Mouse (Mus musculus): ENCODE results near the gene Lmo2. TPM values are rescaled to one million over a fixed set of nuclear protein-coding genes. Genes with fewer than 3 reads are reported as not detected.

The Lmo2 gene
- polyA plus RNA-seq, 1 experiment = 13.1 TPM

- no peaks in the 10 kb centered on the region for H3K36me3 ChIP-seq (ENCODE audit: control insufficient read depth, insufficient read depth, low read length)
- TF ChIP-seq CTCF (IDR thresholded peaks at IDR 0.05; ENCODE audit: extremely low read depth, insufficient read length, insufficient replicate concordance, low read depth, low read length) (no peak), POLR2A (IDR thresholded peaks at IDR 0.05; ENCODE audit: low read depth, low read length) (no peak)
- peak overlapping the region; percentile 47; the same call in 1 of the 2 replicates for H3K27ac ChIP-seq (ENCODE audit: insufficient read depth, low read depth, low read length)
- peaks cover 6% of the 10 kb centered on the region; the same call in 1 of the 2 replicates for H3K4me1 ChIP-seq (ENCODE audit: control insufficient read depth, insufficient read depth, insufficient read length, low read length)
- H3K27me3 ChIP-seq (ENCODE audit: control insufficient read depth, insufficient read depth, low read length) = peaks cover 26% of the 10 kb centered on the region
- 20% methylated on average over 10 of the region's 10 CpGs for WGBS
- peak overlapping the region; percentile 91 for H3K4me3 ChIP-seq (ENCODE audit: low read depth, low read length)
Measured at GRCm38 (mm10) chr2:103968919-103969436, 11.2 kb downstream of the Lmo2 start.

- peaks cover 6% of the 10 kb centered on the region; the same call in 1 of the 2 replicates for H3K4me1 ChIP-seq (ENCODE audit: control insufficient read depth, insufficient read depth, insufficient read length, low read length)
- H3K27ac ChIP-seq (ENCODE audit: insufficient read depth, low read depth, low read length) = peak overlapping the region; percentile 42
- TF ChIP-seq CTCF (IDR thresholded peaks at IDR 0.05; ENCODE audit: extremely low read depth, insufficient read length, insufficient replicate concordance, low read depth, low read length) (0 out of 2 replicates have a peak, but pooled peaks have one; percentile 18), POLR2A (IDR thresholded peaks at IDR 0.05; ENCODE audit: low read depth, low read length) (no peak)
- no peaks in the 10 kb centered on the region for H3K36me3 ChIP-seq (ENCODE audit: control insufficient read depth, insufficient read depth, low read length)
- H3K27me3 ChIP-seq (ENCODE audit: control insufficient read depth, insufficient read depth, low read length) = peaks cover 26% of the 10 kb centered on the region
- H3K4me3 ChIP-seq (ENCODE audit: low read depth, low read length) = peak overlapping the region; percentile 91
- WGBS = under 1% methylated on average over 40 of the region's 40 CpGs
Measured at GRCm38 (mm10) chr2:103969437-103970040, 11.8 kb downstream of the Lmo2 start.

DNA sequence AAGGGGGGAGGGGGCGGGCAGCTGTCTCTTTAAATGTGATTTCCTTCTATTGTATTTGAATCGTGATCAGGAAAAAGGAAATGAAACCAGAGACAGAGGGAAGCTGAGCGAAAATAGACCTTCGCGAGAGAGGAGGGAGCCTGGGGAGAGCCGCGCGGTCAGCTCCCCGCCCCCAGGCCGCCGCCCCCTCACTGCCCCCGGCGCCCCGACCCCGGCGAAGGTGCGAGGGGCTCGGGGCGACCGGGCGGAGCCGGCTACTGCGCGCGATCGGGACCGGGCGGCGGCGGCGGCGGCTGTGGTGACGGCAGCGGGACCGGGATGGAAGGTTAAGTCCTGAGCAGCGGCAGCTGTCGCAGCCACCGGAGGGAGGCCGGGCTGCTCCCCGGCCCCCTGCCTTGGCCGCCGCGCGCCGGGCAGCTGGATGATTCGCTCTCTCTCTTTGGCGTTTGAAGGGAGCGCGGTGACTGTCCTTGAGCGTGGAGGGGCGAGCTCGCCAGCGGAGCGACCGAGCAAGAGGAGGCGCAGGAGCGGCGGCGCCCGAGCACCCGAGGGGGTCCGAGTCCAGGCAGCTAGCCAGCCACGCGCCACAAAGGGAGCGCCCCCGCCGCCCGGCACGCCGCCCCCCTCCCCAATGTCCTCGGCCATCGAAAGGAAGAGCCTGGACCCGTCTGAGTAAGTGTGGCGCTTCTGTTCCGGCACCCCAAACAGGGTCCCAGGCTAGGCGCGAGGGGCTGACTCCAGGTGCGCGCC, 12.4 kb downstream of the Lmo2 start:
- TF ChIP-seq POLR2A (IDR thresholded peaks at IDR 0.05; ENCODE audit: low read depth, low read length) (no peak), CTCF (IDR thresholded peaks at IDR 0.05; ENCODE audit: extremely low read depth, insufficient read length, insufficient replicate concordance, low read depth, low read length) (no peak)
- Histone ChIP-seq H3K4me3 (ENCODE audit: low read depth, low read length) (peak overlapping the region; percentile 91), H3K4me1 (ENCODE audit: control insufficient read depth, insufficient read depth, insufficient read length, low read length) (peaks cover 6% of the 10 kb centered on the region; the same call in 1 of the 2 replicates), H3K27me3 (ENCODE audit: control insufficient read depth, insufficient read depth, low read length) (peaks cover 26% of the 10 kb centered on the region), H3K36me3 (ENCODE audit: control insufficient read depth, insufficient read depth, low read length) (no peaks in the 10 kb centered on the region), H3K27ac (ENCODE audit: insufficient read depth, low read depth, low read length) (0 out of 2 replicates have a peak overlapping the region, but pooled peaks have one; percentile 2)
- under 1% methylated on average over 78 of the region's 79 CpGs for WGBS

DNA sequence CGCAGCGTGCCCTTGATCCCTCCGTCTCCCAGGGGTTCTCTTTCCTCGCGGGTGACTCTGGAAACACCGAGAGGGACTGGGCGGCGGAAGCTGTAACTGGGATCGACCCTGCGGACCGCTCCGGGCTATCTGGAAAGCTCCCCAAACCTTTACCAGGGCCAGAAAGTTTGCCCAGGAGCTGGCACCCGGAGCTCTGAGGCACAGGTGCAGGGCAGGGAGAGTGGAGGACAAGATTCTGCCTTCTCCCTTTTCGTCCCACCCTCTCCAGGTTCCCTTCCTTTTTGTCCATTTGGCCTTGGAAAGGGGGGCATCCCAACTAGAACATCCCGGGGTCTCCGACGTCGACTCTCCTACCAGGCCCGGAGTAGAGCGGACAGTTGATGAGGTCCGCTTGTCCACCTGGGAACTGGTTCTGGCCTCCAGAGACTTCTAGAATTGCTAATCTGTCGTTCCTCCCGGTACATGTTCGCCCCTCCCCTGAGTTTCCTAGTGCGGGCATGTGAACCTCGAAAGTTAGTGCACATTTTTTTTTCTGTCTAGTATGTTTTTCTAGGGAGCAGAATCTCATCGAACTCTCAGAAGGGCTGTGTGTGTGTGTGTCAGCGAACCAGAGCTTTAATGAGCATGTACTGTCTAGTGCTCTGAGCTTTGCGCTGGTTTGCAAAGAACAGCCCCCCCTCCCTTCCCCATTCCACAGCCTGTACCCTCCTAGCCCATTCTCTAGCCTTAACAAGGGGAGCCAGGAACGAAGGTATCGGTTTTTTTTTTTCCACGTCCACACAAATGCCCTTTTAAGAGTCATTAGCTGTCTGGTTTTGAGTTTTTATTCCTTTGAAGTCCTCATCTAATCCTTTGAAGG, 13.2 kb downstream of the Lmo2 start:
- peak overlapping the region; percentile 91 for H3K4me3 ChIP-seq (ENCODE audit: low read depth, low read length)
- H3K4me1 ChIP-seq (ENCODE audit: control insufficient read depth, insufficient read depth, insufficient read length, low read length) = peaks cover 6% of the 10 kb centered on the region; the same call in 1 of the 2 replicates
- no peak for TF ChIP-seq POLR2A (IDR thresholded peaks at IDR 0.05; ENCODE audit: low read depth, low read length)
- TF ChIP-seq CTCF (IDR thresholded peaks at IDR 0.05; ENCODE audit: extremely low read depth, insufficient read length, insufficient replicate concordance, low read depth, low read length) = no peak
- H3K27me3 ChIP-seq (ENCODE audit: control insufficient read depth, insufficient read depth, low read length) = peaks cover 26% of the 10 kb centered on the region
- 0 out of 2 replicates have a peak overlapping the region, but pooled peaks have one; percentile 2 for H3K27ac ChIP-seq (ENCODE audit: insufficient read depth, low read depth, low read length)
- 6% methylated on average over 32 of the region's 32 CpGs for WGBS
- H3K36me3 ChIP-seq (ENCODE audit: control insufficient read depth, insufficient read depth, low read length) = no peaks in the 10 kb centered on the region

DNA sequence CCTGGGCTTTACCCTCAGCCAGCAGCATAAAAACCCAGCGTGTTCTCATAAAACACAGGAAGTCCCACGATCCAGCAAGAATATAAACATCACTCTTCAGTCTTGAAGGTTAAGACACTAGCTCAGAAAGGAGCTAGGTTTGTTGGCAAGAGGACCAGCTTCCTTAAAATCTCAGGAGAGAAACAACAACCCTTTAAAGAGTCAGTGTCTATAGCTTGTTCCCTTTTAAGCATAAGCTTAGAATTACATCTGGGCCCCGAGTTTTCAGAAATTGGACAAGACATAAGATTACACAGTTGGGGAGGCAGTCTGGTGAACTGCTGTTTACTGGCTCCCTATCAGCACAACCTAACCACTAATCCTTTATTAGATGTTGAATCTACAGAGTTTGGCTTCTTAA, 14.1 kb downstream of the Lmo2 start:
- WGBS = 18% methylated on average over 3 of the region's 3 CpGs
- H3K4me1 ChIP-seq (ENCODE audit: control insufficient read depth, insufficient read depth, insufficient read length, low read length) = peaks cover 6% of the 10 kb centered on the region; the same call in 1 of the 2 replicates
- peaks cover 26% of the 10 kb centered on the region for H3K27me3 ChIP-seq (ENCODE audit: control insufficient read depth, insufficient read depth, low read length)
- H3K36me3 ChIP-seq (ENCODE audit: control insufficient read depth, insufficient read depth, low read length) = no peaks in the 10 kb centered on the region
- no peak for TF ChIP-seq CTCF (IDR thresholded peaks at IDR 0.05; ENCODE audit: extremely low read depth, insufficient read length, insufficient replicate concordance, low read depth, low read length)
- no peak overlapping the region for H3K27ac ChIP-seq (ENCODE audit: insufficient read depth, low read depth, low read length)
- H3K4me3 ChIP-seq (ENCODE audit: low read depth, low read length) = no peak overlapping the region

DNA sequence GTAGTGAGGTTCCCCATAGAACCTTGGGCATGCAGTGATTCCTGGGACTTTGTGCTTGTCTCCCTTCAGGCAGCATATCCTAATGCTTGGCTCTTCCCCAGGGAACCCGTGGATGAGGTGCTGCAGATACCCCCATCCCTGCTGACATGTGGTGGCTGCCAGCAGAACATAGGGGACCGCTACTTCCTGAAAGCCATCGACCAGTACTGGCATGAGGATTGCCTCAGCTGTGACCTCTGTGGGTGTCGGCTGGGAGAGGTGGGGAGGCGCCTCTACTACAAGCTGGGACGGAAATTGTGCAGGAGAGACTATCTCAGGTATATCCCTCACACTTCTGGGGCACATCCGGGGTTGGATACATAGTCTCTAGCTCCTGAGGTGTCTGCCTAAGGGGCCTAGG, 18.1 kb downstream of the Lmo2 start:
- 38% methylated on average over 7 of the region's 7 CpGs for WGBS
- no peak for TF ChIP-seq POLR2A (IDR thresholded peaks at IDR 0.05; ENCODE audit: low read depth, low read length)
- no peak for TF ChIP-seq CTCF (IDR thresholded peaks at IDR 0.05; ENCODE audit: extremely low read depth, insufficient read length, insufficient replicate concordance, low read depth, low read length)
- Histone ChIP-seq H3K4me3 (ENCODE audit: low read depth, low read length) (no peak overlapping the region), H3K4me1 (ENCODE audit: control insufficient read depth, insufficient read depth, insufficient read length, low read length) (no peaks in the 10 kb centered on the region), H3K27ac (ENCODE audit: insufficient read depth, low read depth, low read length) (no peak overlapping the region), H3K27me3 (ENCODE audit: control insufficient read depth, insufficient read depth, low read length) (peaks cover 13% of the 10 kb centered on the region), H3K36me3 (ENCODE audit: control insufficient read depth, insufficient read depth, low read length) (no peaks in the 10 kb centered on the region)
